Mouse (Mus musculus) embryonic fibroblast, embryonic 13.5 days (primary cell): ENCODE results near the gene Tnk1.

Experiments used
- CTCF ChIP-seq: IDR thresholded peaks from 2 replicates; pipeline ENCODE4 v1.5.1; 2011; ENCODE audit warnings: mild to moderate bottlenecking, control low read depth, low read length, moderate library complexity, borderline replicate concordance; ENCODE audit not compliant: insufficient read depth
- POLR2A ChIP-seq: IDR thresholded peaks from 2 replicates; pipeline ENCODE4 v1.6.1; 2011; ENCODE audit warnings: low read depth, mild to moderate bottlenecking, control low read depth, low read length, moderate library complexity

GRCm38 (mm10) chr11:69881787-69882670 lies 23.5 kb upstream of the Tnk1 start:
- TF ChIP-seq POLR2A = no peak
- TF ChIP-seq CTCF = no peak
